Mouse (Mus musculus): ENCODE measurements around the gene Prune1.

Gene Prune1

GRCm38 (mm10) chr3:95210585-95210984 is 71.3 kb downstream of the Prune1 start:
- DNase-seq = no peak

- no peak for DNase-seq
Observed at GRCm38 (mm10) chr3:95208286-95208685, 73.6 kb downstream of the Prune1 start.

- DNase-seq = no peak
Observed at GRCm38 (mm10) chr3:95203880-95204279, 78.0 kb downstream of the Prune1 start.

All from kidney, adult 18-20 months (tissue).